Mouse (Mus musculus) embryonic facial prominence, embryonic 15.5 days (tissue): ENCODE data around the gene Prdx2. TPM values are rescaled to one million over a fixed set of nuclear protein-coding genes. Genes with fewer than 3 reads are reported as not detected.

Source experiments
- ATAC-seq: fragments of 200-750 bp; cut with Nextera tagmentation; 2 replicates; pipeline ENCODE4 v1.8.0; 2017; ENCODE audit warnings: low read depth, moderate TSS enrichment; ENCODE audit not compliant: insufficient number of reproducible peaks, low FRiP score, low TSS enrichment
- H3K27ac ChIP-seq: fragments of 300-500 bp; sonication (generic); replicated peaks from 2 replicates; pipeline ENCODE4 v1.5.1; 2015; ENCODE audit warnings: mild to moderate bottlenecking, inconsistent platforms
- H3K27me3 ChIP-seq: fragments of 300-500 bp; sonication (generic); 2 replicates; pipeline ENCODE4 v1.6.1; 2015; ENCODE audit warnings: inconsistent platforms
- H3K36me3 ChIP-seq: fragments of 300-500 bp; sonication (generic); 2 replicates; pipeline ENCODE4 v1.6.1; 2015; ENCODE audit warnings: mild to moderate bottlenecking, inconsistent platforms
- H3K4me1 ChIP-seq: fragments of 300-500 bp; sonication (generic); 2 replicates; pipeline ENCODE4 v1.6.1; 2015; ENCODE audit warnings: inconsistent platforms
- H3K4me2 ChIP-seq: fragments of 300-500 bp; sonication (generic); replicated peaks from 2 replicates; pipeline ENCODE4 v1.6.1; 2015; ENCODE audit warnings: mild to moderate bottlenecking, inconsistent platforms
- H3K4me3 ChIP-seq: fragments of 300-500 bp; sonication (generic); replicated peaks from 2 replicates; pipeline ENCODE4 v1.5.1; 2015; ENCODE audit warnings: mild to moderate bottlenecking, inconsistent platforms
- H3K9ac ChIP-seq: fragments of 300-500 bp; sonication (generic); 2 replicates; pipeline ENCODE4 v1.6.1; 2015; ENCODE audit warnings: inconsistent platforms
- H3K9me3 ChIP-seq: fragments of 300-500 bp; sonication (generic); replicated peaks from 2 replicates; pipeline ENCODE4 v1.6.1; 2016; ENCODE audit warnings: inconsistent platforms
- WGBS: fragments of 180-500 bp; shearing (Covaris S2); methylation state at CpG from one replicate; pipeline ENCODE4 v1.1.7; 2015; 5-methylcytosine and 5-hydroxymethylcytosine counted together
- microRNA-seq: library from miRNA; unstranded; fragments of <30 nt; microRNA quantifications from one replicate; pipeline ENCODE4, GENCODE M21; 2016; ENCODE audit warnings: borderline number of aligned reads
- polyA plus RNA-seq: library from polyadenylated mRNA; unstranded; fragments of >200 nt; fragmentation: Nextera tagmentation; extraction: Ambion mirVana; gene quantifications from 2 replicates; pipeline ENCODE4 v1.2.1, GENCODE M21; 2015

Gene Prdx2
- polyA plus RNA-seq, 1 experiment from 2014 or later = 705 TPM

DNA sequence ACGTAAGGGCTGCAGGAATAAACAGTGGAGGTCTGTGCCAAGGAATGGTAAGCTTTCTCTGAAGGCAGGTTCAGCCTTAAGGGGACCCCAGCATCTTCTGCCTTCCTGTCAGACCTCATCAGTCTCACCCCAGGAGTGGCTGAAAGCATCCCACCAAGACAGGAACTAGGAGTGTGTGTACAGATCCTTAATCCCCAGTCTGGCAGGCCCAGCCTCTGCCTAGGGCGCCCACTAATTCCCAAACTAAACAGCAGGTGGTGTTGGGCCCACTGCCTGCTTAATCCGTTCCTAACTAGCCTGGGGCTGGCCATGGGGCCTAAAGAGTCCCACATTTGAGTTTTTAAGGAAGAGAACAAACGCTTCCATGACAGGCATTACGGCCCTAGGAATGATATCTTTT lies 47.8 kb downstream of the Prdx2 start:
- Histone ChIP-seq H3K36me3 (peaks cover 44% of the 10 kb centered on the region), H3K9ac (no peak overlapping the region), H3K27ac (peak overlapping the region; percentile 44; the same call in 1 of the 2 replicates), H3K4me1 (peaks cover 6% of the 10 kb centered on the region; the same call in 1 of the 2 replicates), H3K27me3 (peaks cover 20% of the 10 kb centered on the region), H3K9me3 (no peaks in the 10 kb centered on the region), H3K4me2 (no peak overlapping the region), H3K4me3 (no peak overlapping the region)
- no peak for ATAC-seq
- 30% methylated on average over 5 of the region's 5 CpGs for WGBS

- H3K9me3 ChIP-seq = no peaks in the 10 kb centered on the region
- H3K4me1 ChIP-seq = peaks cover 21% of the 10 kb centered on the region
- peaks cover 59% of the 10 kb centered on the region for H3K36me3 ChIP-seq
- H3K9ac ChIP-seq = no peak overlapping the region
- 94% methylated on average over 3 of the region's 3 CpGs for WGBS
- no peak for ATAC-seq
- no peak overlapping the region for H3K4me2 ChIP-seq
- H3K27ac ChIP-seq = no peak overlapping the region
- no peaks in the 10 kb centered on the region for H3K27me3 ChIP-seq
- no peak overlapping the region for H3K4me3 ChIP-seq
Measured at GRCm38 (mm10) chr8:85021514-85022055, 52.2 kb downstream of the Prdx2 start.

DNA sequence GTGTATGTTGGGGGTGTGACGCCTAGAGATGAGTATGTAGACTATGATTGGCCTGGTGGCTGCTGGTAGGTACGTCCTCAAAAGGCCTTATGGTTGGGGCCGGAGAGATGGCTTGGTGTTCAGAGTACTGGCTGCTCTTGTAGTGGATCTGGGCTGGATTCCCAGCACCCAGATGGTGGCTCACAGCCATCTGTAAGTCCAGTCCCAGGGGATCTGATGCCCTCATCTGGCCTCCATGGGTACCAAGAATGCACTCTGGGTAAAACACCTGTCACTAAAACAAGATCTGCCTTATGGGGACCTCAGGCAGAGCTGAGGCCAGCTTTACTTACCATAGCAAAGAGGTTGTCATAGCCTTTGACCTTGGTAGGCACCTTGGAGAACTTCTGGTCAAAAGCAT lies 54.5 kb downstream of the Prdx2 start:
- ATAC-seq = no peak
- no peak overlapping the region for H3K27ac ChIP-seq
- H3K36me3 ChIP-seq = peaks cover 42% of the 10 kb centered on the region
- no peaks in the 10 kb centered on the region for H3K27me3 ChIP-seq
- H3K9me3 ChIP-seq = no peaks in the 10 kb centered on the region
- peak overlapping the region; percentile 88; the same call in 1 of the 2 replicates for H3K4me2 ChIP-seq
- H3K4me3 ChIP-seq = peak overlapping the region; percentile 98
- peaks cover 30% of the 10 kb centered on the region for H3K4me1 ChIP-seq
- no peak overlapping the region for H3K9ac ChIP-seq
- WGBS = 91% methylated on average over 3 of the region's 3 CpGs

Small RNAs within 50 kb of the gene (microRNA-seq; reads per million reads assigned to microRNA genes)
- gene Gm24197 = not detected

Other genes with a start within 250 kb of the Prdx2 start
- gene G430095P16Rik, start 246.6 kb upstream of the Prdx2 start, polyA plus RNA-seq = 4.2 and 4.9 TPM in 2 replicates
- gene Nfix, start 169.2 kb upstream of the Prdx2 start, polyA plus RNA-seq = 61.4 and 62.0 TPM in 2 replicates
- 8.4 and 8.9 TPM in 2 replicates for gene Dand5, start 146.8 kb upstream of the Prdx2 start, polyA plus RNA-seq
- gene Gadd45gip1, start 138.1 kb upstream of the Prdx2 start, polyA plus RNA-seq = 46.5 TPM in 2 replicates
- 104 and 110 TPM in 2 replicates for gene Rad23a, start 128.9 kb upstream of the Prdx2 start, polyA plus RNA-seq
- gene Calr, start 122.7 kb upstream of the Prdx2 start, polyA plus RNA-seq = 975 and 998 TPM in 2 replicates
- gene Farsa, start 112.6 kb upstream of the Prdx2 start, polyA plus RNA-seq = 94.5 and 99.8 TPM in 2 replicates
- 68.0 and 72.9 TPM in 2 replicates for gene Syce2, start 97.5 kb upstream of the Prdx2 start, polyA plus RNA-seq
- 29.4 and 32.2 TPM in 2 replicates for gene Gcdh, start 75.7 kb upstream of the Prdx2 start, polyA plus RNA-seq
- 1.3 and 1.6 TPM in 2 replicates for gene Klf1, start 67.7 kb upstream of the Prdx2 start, polyA plus RNA-seq
- 20.0 and 22.4 TPM in 2 replicates for gene Dnase2a, start 61.0 kb upstream of the Prdx2 start, polyA plus RNA-seq
- gene Mast1, start 32.2 kb upstream of the Prdx2 start, polyA plus RNA-seq = 1.9 and 2.2 TPM in 2 replicates
- 0.27 TPM in 1 of 2 replicates, not detected in the other for gene Rtbdn, start 22.6 kb upstream of the Prdx2 start, polyA plus RNA-seq
- not detected in 2 replicates for gene Gm49661, start 154 bp upstream of the Prdx2 start, polyA plus RNA-seq
- gene Rnaseh2a, start 180 bp downstream of the Prdx2 start, polyA plus RNA-seq = 94.9 and 99.1 TPM in 2 replicates
- gene Junb, start 9.1 kb downstream of the Prdx2 start, polyA plus RNA-seq = 38.0 and 40.5 TPM in 2 replicates
- gene Hook2, start 21.0 kb downstream of the Prdx2 start, polyA plus RNA-seq = 27.2 and 30.6 TPM in 2 replicates
- gene Best2, start 44.9 kb downstream of the Prdx2 start, polyA plus RNA-seq = 0.93 and 2.0 TPM in 2 replicates
- gene Asna1, start 55.7 kb downstream of the Prdx2 start, polyA plus RNA-seq = 117 and 119 TPM in 2 replicates
- gene Trir, start 57.2 kb downstream of the Prdx2 start, polyA plus RNA-seq = 114 and 117 TPM in 2 replicates
- 31.4 and 32.9 TPM in 2 replicates for gene Tnpo2, start 67.3 kb downstream of the Prdx2 start, polyA plus RNA-seq
- gene Fbxw9, start 90.5 kb downstream of the Prdx2 start, polyA plus RNA-seq = 32.6 and 37.4 TPM in 2 replicates
- 0.65 and 0.88 TPM in 2 replicates for gene Gm5741, start 98.4 kb downstream of the Prdx2 start, polyA plus RNA-seq
- gene Dhps, start 102.2 kb downstream of the Prdx2 start, polyA plus RNA-seq = 53.0 and 57.9 TPM in 2 replicates
- 123 and 127 TPM in 2 replicates for gene Wdr83os, start 111.2 kb downstream of the Prdx2 start, polyA plus RNA-seq
- gene Wdr83, start 111.7 kb downstream of the Prdx2 start, polyA plus RNA-seq = 42.0 and 43.7 TPM in 2 replicates
- gene Man2b1, start 113.7 kb downstream of the Prdx2 start, polyA plus RNA-seq = 35.7 and 39.5 TPM in 2 replicates
- 3.2 TPM in 2 replicates for gene Zfp791, start 153.5 kb downstream of the Prdx2 start, polyA plus RNA-seq
- not detected in 2 replicates for gene Cks1brt, start 182.3 kb downstream of the Prdx2 start, polyA plus RNA-seq